ENCODE assay signal across 8 mouse cellular contexts in the genomic region with DNA sequence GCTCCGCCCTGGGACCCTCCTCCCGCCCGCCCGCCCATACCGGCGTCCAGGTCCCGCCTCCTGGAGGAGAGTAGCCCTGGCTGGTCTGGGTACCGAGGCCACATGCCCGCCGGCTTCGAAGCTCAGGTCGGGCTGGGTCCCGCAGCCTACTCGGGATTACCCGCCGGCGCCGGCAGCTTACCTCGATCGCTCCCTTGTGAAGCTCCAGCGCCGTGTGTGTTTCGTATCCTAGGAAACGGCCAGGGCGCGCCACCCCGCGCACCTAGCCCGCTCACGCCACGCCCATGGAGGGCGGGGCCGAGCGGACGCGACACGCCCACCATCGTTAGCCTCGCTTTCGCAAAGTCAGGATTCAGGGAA. TPM values are rescaled to one million over a fixed set of nuclear protein-coding genes. Genes with fewer than 3 reads are reported as not detected.
DNase-seq lines count a peak whose midpoint lies in the region; ATAC-seq lines count a peak whose summit lies in the region.

Mak (minus strand) TSS at position 286 of the 360 bp plus-strand sequence.

- peaks cover 10% of the 10 kb centered on the region for H3K4me1 ChIP-seq in limb, embryonic 10.5 days
- peaks cover 15% of the 10 kb centered on the region for H3K4me1 ChIP-seq in midbrain, embryonic 12.5 days

- peak within 1 kb of the TSS; percentile 63 for H3K4me3 ChIP-seq in limb, embryonic 10.5 days
- peak within 1 kb of the TSS; percentile 44 for H3K4me3 ChIP-seq in midbrain, embryonic 12.5 days

- peak within 1 kb of the TSS; percentile 77 for H3K27ac ChIP-seq in limb, embryonic 10.5 days
- no peak within 1 kb of the TSS for H3K27ac ChIP-seq in midbrain, embryonic 12.5 days (replicated peaks)

- peak; percentile 57 to 84 for DNase-seq in adrenal gland, adult (ENCODE audit: inconsistent age in 2 of 2, low spot score in 1 of 2)
- peak; percentile 12 for DNase-seq in cerebellum, adult 9-10 months
- DNase-seq in frontal cortex, adult 2 months (ENCODE audit: extremely low spot score in 1 of 2, low spot score in 1 of 2), result peak; percentile 35 to 78
- peak; percentile 58 for DNase-seq in kidney, adult 11 months
- peak; percentile 83 for DNase-seq in limb, embryonic 10.5 days (ENCODE audit: low spot score)
- peak; percentile 53 for DNase-seq in spleen, adult 12 weeks (ENCODE audit: low spot score)
- no peak for DNase-seq in gastrocnemius, postnatal 14 days

- under 1% methylated on average over 40 of the region's 40 CpGs for WGBS in limb, embryonic 10.5 days
- WGBS in midbrain, embryonic 12.5 days, result 1% methylated on average over 31 of the region's 40 CpGs

- peaks cover 41% of the 10 kb centered on the region for H3K27me3 ChIP-seq in limb, embryonic 10.5 days (ENCODE audit: low read depth, poor library complexity, severe bottlenecking)
- peaks cover 62% of the 10 kb centered on the region for H3K27me3 ChIP-seq in midbrain, embryonic 12.5 days

- intact Hi-C loops in gastrocnemius, postnatal 14 days (cut with DNase I; ENCODE audit: low total_unique reads), result no loop called here

- peak within 1 kb of the TSS; percentile 73 for H3K4me2 ChIP-seq in midbrain, embryonic 12.5 days (replicated peaks)

- H3K36me3 ChIP-seq in limb, embryonic 10.5 days, result no peaks in the 10 kb centered on the region
- no peaks in the 10 kb centered on the region for H3K36me3 ChIP-seq in midbrain, embryonic 12.5 days

- H3K9ac ChIP-seq in midbrain, embryonic 12.5 days (replicated peaks), result peak within 1 kb of the TSS; percentile 31; the same call in 1 of the 2 replicates

- no peaks in the 10 kb centered on the region for H3K9me3 ChIP-seq in limb, embryonic 10.5 days (replicated peaks)
- no peaks in the 10 kb centered on the region for H3K9me3 ChIP-seq in midbrain, embryonic 12.5 days

- ATAC-seq in midbrain, embryonic 12.5 days (ENCODE audit: low FRiP score, low read depth), result peak; percentile 90

RNA-seq across cellular contexts. Expression of gene Mak, which starts in this region (rescaled TPM):
- 1.9 TPM in 2 replicates for polyA plus RNA-seq in frontal cortex, adult 2 months (2012; rRNA removed)
- 0.46 and 0.69 TPM in 2 replicates for polyA plus RNA-seq in limb, embryonic 10.5 days (2016; fragmentation: Nextera tagmentation; extraction: Ambion mirVana)
- 0.46 and 0.72 TPM in 2 replicates for polyA plus RNA-seq in midbrain, embryonic 12.5 days (2016; fragmentation: Nextera tagmentation; extraction: Ambion mirVana)
- total RNA-seq in gastrocnemius, postnatal 14 days (2021), result not detected

Comparison
In these comparisons a context has a peak if more than half of its experiments do, and no peak if none do; other contexts are left out.
1. Peak in DNase-seq, H3K4me3 ChIP-seq and H3K27ac ChIP-seq in limb, embryonic 10.5 days; RNA of the gene not detected or under 1 TPM.
2. Peak in ATAC-seq, H3K4me3 ChIP-seq, H3K9ac ChIP-seq and H3K4me2 ChIP-seq in midbrain, embryonic 12.5 days; RNA of the gene not detected or under 1 TPM.